Mouse (Mus musculus): Measurements from ENCODE around the gene Amd1.

DNA sequence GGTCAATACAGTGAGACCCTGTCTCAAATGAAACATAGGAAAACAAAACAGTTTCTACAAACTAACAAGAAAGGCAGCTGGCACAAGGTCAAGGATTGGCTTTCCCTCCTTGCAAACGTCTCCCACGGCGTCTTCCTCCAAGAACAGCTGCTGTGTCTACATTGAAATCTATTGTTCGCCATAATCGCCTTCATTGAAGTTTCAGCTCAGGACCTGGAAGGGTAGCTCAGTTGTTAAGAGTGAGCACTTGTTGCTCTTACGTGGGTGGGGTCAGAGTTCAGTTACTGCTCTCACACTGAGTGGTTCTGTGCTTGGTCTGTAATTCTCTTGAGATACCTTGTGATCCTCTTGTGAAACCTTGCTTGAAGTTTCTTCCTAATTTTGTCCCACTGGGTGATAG is 30.9 kb upstream of the Amd1 start:
- TF ChIP-seq POLR2A (IDR thresholded peaks at IDR 0.05; ENCODE audit: control insufficient read depth, low read depth, low read length) (no peak), CTCF (IDR thresholded peaks at IDR 0.05; ENCODE audit: control insufficient read depth, insufficient read depth, insufficient replicate concordance, low read depth, low read length) (no peak)
